Mouse (Mus musculus): ENCODE measurements around the gene Gas2l3. TPM values are rescaled to one million over a fixed set of nuclear protein-coding genes. Genes with fewer than 3 reads are reported as not detected.

Gene Gas2l3
- polyA plus RNA-seq, 1 experiment from 2014 or later: 28.8 TPM

- H3K9me3 ChIP-seq (ENCODE audit: low read depth, low read length): no peaks in the 10 kb centered on the region
- H3K4me1 ChIP-seq (ENCODE audit: insufficient read depth): no peaks in the 10 kb centered on the region
- H3K9ac ChIP-seq: no peak overlapping the region
- no peak for TF ChIP-seq CTCF (IDR thresholded peaks at IDR 0.05; ENCODE audit: low read depth)
- H3K27ac ChIP-seq (ENCODE audit: low read depth): no peak overlapping the region
- no peak overlapping the region for H3K4me3 ChIP-seq (ENCODE audit: low read depth, low read length)
- ATAC-seq (ENCODE audit: insufficient read depth) (no peak), DNase-seq (no peak)
- H3K36me3 ChIP-seq (ENCODE audit: insufficient read depth): no peaks in the 10 kb centered on the region
- H3K27me3 ChIP-seq (ENCODE audit: insufficient read depth, low read length): no peaks in the 10 kb centered on the region
- H3K4me2 ChIP-seq: no peak overlapping the region
- whole genome bisulfite sequencing: 88% methylated on average over 14 of the region's 14 CpGs
Measured at GRCm38 (mm10) chr10:89483113-89483512, 39.3 kb upstream of the Gas2l3 start.

DNA sequence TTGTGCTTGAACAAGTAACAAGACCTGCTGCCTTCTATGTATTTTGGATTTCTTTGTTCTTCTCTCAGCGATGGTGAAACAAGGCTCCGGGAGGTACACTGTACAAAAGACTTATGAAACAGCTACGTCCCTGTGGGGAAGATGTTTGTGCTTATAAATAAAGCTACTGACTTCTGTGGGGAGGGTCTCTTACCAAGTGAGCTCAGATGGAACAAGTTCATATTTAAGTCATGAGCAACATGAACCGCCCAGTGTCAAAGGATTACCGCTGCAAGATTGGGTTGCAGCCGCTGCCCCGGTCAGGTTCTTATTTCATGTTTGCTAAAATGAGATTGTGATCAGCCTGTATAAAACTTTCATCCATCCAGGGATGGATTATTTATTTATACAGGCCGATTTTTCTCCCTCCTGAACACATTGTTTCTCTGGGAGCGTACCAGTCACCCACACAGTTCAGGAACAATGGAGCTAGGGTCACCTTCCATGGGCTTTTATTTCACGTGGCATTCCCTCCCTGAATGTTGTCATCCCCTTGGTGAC lies 38.4 kb upstream of the Gas2l3 start:
- 61% methylated on average over 10 of the region's 10 CpGs for WGBS
- no peak overlapping the region for H3K4me2 ChIP-seq
- ATAC-seq (ENCODE audit: insufficient read depth) (no peak), DNase-seq (no peak)
- H3K9ac ChIP-seq: no peak overlapping the region
- H3K27me3 ChIP-seq (ENCODE audit: insufficient read depth, low read length): no peaks in the 10 kb centered on the region
- H3K4me1 ChIP-seq (ENCODE audit: insufficient read depth): no peaks in the 10 kb centered on the region
- no peak overlapping the region for H3K27ac ChIP-seq (ENCODE audit: low read depth)
- TF ChIP-seq CTCF (IDR thresholded peaks at IDR 0.05; ENCODE audit: low read depth): no peak
- H3K9me3 ChIP-seq (ENCODE audit: low read depth, low read length): no peaks in the 10 kb centered on the region
- no peaks in the 10 kb centered on the region for H3K36me3 ChIP-seq (ENCODE audit: insufficient read depth)
- no peak overlapping the region for H3K4me3 ChIP-seq (ENCODE audit: low read depth, low read length)

- Histone ChIP-seq H3K4me1 (ENCODE audit: insufficient read depth) (no peaks in the 10 kb centered on the region), H3K27ac (ENCODE audit: low read depth) (no peak overlapping the region), H3K4me3 (ENCODE audit: low read depth, low read length) (no peak overlapping the region), H3K9ac (no peak overlapping the region), H3K4me2 (no peak overlapping the region), H3K27me3 (ENCODE audit: insufficient read depth, low read length) (no peaks in the 10 kb centered on the region), H3K36me3 (ENCODE audit: insufficient read depth) (no peaks in the 10 kb centered on the region), H3K9me3 (ENCODE audit: low read depth, low read length) (no peaks in the 10 kb centered on the region)
- no peak for TF ChIP-seq CTCF (IDR thresholded peaks at IDR 0.05; ENCODE audit: low read depth)
- 63% methylated on average over 7 of the region's 7 CpGs for WGBS
- DNase-seq: no peak
- no peak for ATAC-seq (ENCODE audit: insufficient read depth)
Measured at GRCm38 (mm10) chr10:89481638-89482037, 37.9 kb upstream of the Gas2l3 start.

- H3K4me2 ChIP-seq: no peak overlapping the region
- no peak overlapping the region for H3K4me3 ChIP-seq (ENCODE audit: low read depth, low read length)
- H3K27ac ChIP-seq (ENCODE audit: low read depth): no peak overlapping the region
- H3K4me1 ChIP-seq (ENCODE audit: insufficient read depth): no peaks in the 10 kb centered on the region
- DNase-seq (no peak), ATAC-seq (ENCODE audit: insufficient read depth) (no peak)
- H3K27me3 ChIP-seq (ENCODE audit: insufficient read depth, low read length): no peaks in the 10 kb centered on the region
- TF ChIP-seq CTCF (IDR thresholded peaks at IDR 0.05; ENCODE audit: low read depth): no peak
- WGBS: 83% methylated on average over 8 of the region's 8 CpGs
- no peak overlapping the region for H3K9ac ChIP-seq
- H3K9me3 ChIP-seq (ENCODE audit: low read depth, low read length): no peaks in the 10 kb centered on the region
- H3K36me3 ChIP-seq (ENCODE audit: insufficient read depth): no peaks in the 10 kb centered on the region
Measured at GRCm38 (mm10) chr10:89478766-89479165, 35.0 kb upstream of the Gas2l3 start.

GRCm38 (mm10) chr10:89470596-89471353 lies 27.0 kb upstream of the Gas2l3 start:
- no peak for TF ChIP-seq CTCF (IDR thresholded peaks at IDR 0.05; ENCODE audit: low read depth)
- no peaks in the 10 kb centered on the region for H3K27me3 ChIP-seq (ENCODE audit: insufficient read depth, low read length)
- no peaks in the 10 kb centered on the region for H3K9me3 ChIP-seq (ENCODE audit: low read depth, low read length)
- no peak overlapping the region for H3K4me3 ChIP-seq (ENCODE audit: low read depth, low read length)
- no peaks in the 10 kb centered on the region for H3K4me1 ChIP-seq (ENCODE audit: insufficient read depth)
- no peak overlapping the region for H3K4me2 ChIP-seq
- 66% methylated on average over 7 of the region's 7 CpGs for WGBS
- H3K36me3 ChIP-seq (ENCODE audit: insufficient read depth): no peaks in the 10 kb centered on the region
- DNase-seq: no peak
- H3K9ac ChIP-seq: no peak overlapping the region
- no peak for ATAC-seq (ENCODE audit: insufficient read depth)
- no peak overlapping the region for H3K27ac ChIP-seq (ENCODE audit: low read depth)

GRCm38 (mm10) chr10:89464760-89465405 lies 21.1 kb upstream of the Gas2l3 start:
- DNase-seq (no peak), ATAC-seq (ENCODE audit: insufficient read depth) (no peak)
- Histone ChIP-seq H3K4me3 (ENCODE audit: low read depth, low read length) (no peak overlapping the region), H3K27ac (ENCODE audit: low read depth) (no peak overlapping the region), H3K9ac (no peak overlapping the region), H3K9me3 (ENCODE audit: low read depth, low read length) (no peaks in the 10 kb centered on the region), H3K4me2 (no peak overlapping the region), H3K36me3 (ENCODE audit: insufficient read depth) (no peaks in the 10 kb centered on the region), H3K4me1 (ENCODE audit: insufficient read depth) (no peaks in the 10 kb centered on the region), H3K27me3 (ENCODE audit: insufficient read depth, low read length) (no peaks in the 10 kb centered on the region)
- 54% methylated on average over 4 of the region's 4 CpGs for WGBS
- no peak for TF ChIP-seq CTCF (IDR thresholded peaks at IDR 0.05; ENCODE audit: low read depth)

GRCm38 (mm10) chr10:89462890-89463289 lies 19.1 kb upstream of the Gas2l3 start:
- no peak for ATAC-seq (ENCODE audit: insufficient read depth)
- H3K4me1 ChIP-seq (ENCODE audit: insufficient read depth): no peaks in the 10 kb centered on the region
- no peak overlapping the region for H3K4me3 ChIP-seq (ENCODE audit: low read depth, low read length)
- no peaks in the 10 kb centered on the region for H3K27me3 ChIP-seq (ENCODE audit: insufficient read depth, low read length)
- no peaks in the 10 kb centered on the region for H3K36me3 ChIP-seq (ENCODE audit: insufficient read depth)
- no peaks in the 10 kb centered on the region for H3K9me3 ChIP-seq (ENCODE audit: low read depth, low read length)
- WGBS: 73% methylated on average over 11 of the region's 11 CpGs
- H3K9ac ChIP-seq: no peak overlapping the region
- no peak overlapping the region for H3K4me2 ChIP-seq
- TF ChIP-seq CTCF (IDR thresholded peaks at IDR 0.05; ENCODE audit: low read depth): no peak
- DNase-seq: no peak
- H3K27ac ChIP-seq (ENCODE audit: low read depth): no peak overlapping the region
